Mouse (Mus musculus): ENCODE data around the gene Irf2bp2.
A peak's percentile ranks its signal among the peaks of the same experiment; 100 is the strongest.

Gene Irf2bp2

DNA sequence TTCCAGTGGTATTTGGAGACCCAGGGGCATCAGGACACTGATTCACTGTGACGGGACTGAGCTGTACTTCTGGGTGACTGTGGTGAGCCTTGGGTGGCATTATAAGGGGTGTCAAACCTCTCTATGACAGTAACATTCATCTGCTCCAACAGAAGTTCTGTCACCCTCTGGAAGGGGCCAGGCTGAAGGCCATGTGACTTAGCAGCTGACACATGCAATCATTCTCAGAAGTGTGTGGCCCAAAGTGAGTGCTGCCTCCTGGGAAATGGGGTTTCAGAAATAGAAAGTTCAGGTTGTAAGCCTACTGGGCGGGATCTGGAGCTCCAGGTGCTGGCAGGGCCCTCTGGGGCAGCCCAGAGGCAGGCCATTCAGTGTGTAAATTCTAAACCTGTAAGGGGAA lies 26.1 kb downstream of the Irf2bp2 start:
- DNase-seq (ENCODE audit: low spot score in 2 of 2): no peak

GRCm38 (mm10) chr8:126566446-126567062 lies 27.2 kb downstream of the Irf2bp2 start:
- no peak for DNase-seq (ENCODE audit: low spot score in 2 of 2)

- DNase-seq (ENCODE audit: low spot score in 2 of 2): no peak
Measured at GRCm38 (mm10) chr8:126565954-126566445, 27.8 kb downstream of the Irf2bp2 start.

DNA sequence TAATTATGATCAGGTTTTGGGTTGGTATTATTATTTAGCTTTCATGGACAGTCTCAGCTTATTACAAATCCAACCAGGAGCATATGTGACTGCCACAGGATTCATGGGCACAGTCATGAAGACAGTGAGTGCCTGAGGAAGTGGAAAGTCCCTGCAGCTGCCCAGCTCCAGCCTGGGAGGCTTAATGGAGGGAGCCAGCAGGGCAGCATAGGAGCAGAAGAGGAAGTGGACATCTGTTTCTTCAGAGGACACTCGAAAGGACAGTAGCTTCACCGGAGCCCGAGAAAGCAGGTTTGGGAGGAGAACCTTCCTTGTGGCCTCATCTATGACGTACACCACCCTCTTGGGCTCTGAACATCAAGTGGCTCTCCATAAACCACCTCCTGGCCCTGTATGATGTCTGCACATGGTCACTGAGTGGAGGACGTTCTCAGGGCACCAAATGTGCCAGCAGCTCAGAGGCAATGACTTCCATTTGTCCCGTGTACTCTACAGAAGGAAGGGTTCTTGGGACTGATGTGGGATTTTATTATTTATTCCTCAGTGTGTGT lies 28.5 kb downstream of the Irf2bp2 start:
- no peak for DNase-seq (ENCODE audit: low spot score in 2 of 2)

GRCm38 (mm10) chr8:126564551-126565154 lies 29.1 kb downstream of the Irf2bp2 start:
- no peak for DNase-seq (ENCODE audit: low spot score in 2 of 2)

DNA sequence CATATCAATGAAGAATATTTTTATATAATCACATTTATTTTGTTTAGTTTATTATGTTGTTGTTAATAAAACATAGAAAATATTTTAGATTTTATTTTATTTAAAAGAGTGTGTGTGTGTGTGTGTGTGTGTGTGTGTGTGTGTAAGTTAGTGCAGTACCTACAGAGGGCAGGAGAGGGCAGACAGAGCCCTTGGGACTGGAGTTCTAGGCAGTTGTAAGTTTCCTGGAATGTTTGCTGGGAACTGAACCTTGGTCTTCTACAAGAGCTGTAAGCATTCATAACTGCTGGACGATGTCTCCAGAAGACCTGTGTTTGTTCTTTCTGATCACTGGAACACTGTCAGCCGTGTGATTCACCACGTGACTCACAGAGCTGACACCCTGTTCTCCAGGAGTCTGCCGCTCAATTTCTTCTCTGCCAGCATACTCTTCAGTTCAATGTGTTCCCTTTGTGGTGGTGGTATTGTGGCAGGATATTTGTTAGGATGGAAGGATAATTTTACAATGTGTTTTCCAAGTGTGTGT lies 32.4 kb downstream of the Irf2bp2 start:
- DNase-seq (ENCODE audit: low spot score in 2 of 2): no peak

DNA sequence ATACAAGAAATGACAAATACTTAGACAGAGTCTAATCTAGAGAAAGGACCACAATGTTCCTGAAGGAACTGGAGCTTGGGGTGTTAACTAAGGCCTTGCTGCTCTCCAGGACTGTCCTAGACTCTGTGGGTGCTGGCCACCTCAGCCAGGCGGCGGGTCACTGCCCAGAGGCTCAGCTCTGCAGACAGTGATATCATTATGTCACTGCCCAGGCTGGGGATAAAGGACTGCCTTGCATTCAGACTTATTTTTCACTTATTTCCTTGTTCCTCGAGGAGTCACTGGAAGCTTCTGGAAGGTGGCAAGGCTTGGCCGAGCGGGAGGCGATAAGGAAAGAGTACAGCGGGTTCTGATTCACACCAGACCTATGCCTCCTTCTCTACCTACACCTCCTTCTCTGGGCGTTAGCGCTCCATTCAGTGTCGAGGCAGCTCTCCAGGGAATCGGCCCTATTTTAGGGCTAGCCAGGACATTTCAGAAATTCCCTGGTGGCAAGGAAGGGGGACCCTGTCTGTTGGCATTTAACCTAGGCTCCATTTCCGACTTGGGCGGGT lies 35.3 kb downstream of the Irf2bp2 start:
- DNase-seq (ENCODE audit: low spot score in 2 of 2): no peak

- DNase-seq (ENCODE audit: low spot score in 2 of 2): no peak
Measured at GRCm38 (mm10) chr8:126557403-126557802, 36.4 kb downstream of the Irf2bp2 start.

GRCm38 (mm10) chr8:126556691-126557090 lies 37.1 kb downstream of the Irf2bp2 start:
- DNase-seq (ENCODE audit: low spot score in 2 of 2): no peak

DNA sequence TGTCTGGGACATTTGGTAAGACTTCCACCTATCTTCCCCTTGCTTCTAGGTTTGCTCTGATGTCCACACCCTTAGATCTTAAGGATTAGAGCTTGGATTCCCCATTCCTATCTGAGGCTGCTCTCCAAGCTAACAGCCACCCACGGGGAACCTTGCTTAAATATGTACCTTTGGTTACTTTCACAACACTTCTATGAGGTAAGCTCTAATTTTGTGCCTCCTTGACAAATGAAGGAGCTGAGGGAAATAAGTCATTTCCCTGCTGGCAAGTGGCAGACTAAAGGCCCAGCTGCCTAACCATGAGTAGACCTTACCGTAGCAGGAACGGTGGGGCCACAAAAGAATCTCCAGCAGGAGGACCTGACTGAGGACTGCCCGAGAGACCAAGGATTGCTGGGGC lies 39.0 kb downstream of the Irf2bp2 start:
- no peak for DNase-seq (ENCODE audit: low spot score in 2 of 2)

GRCm38 (mm10) chr8:126551871-126552270 lies 41.9 kb downstream of the Irf2bp2 start:
- no peak for DNase-seq (ENCODE audit: low spot score in 2 of 2)

DNA sequence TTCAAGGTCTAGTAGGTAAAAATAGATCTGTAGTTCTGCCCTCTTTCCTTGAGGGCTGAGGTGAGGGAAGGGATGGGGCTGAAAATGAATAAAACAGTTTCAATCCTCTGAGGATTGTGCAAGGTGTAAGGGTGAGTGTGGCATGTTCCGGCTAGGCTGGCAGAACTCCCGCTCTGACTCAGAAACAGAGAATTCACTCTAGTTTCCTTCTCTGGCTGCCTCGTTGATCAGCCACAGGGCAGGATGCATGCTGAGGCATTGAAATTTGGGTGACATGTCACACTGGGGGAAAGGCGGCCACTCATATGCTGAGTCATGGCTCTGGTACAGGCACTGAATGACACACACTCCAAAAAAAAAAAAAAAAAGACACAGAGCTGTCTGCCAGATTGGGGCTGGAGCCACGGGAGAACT lies 42.8 kb downstream of the Irf2bp2 start:
- DNase-seq (ENCODE audit: low spot score in 2 of 2): peak in 1 of 2 experiments; percentile 80

DNA sequence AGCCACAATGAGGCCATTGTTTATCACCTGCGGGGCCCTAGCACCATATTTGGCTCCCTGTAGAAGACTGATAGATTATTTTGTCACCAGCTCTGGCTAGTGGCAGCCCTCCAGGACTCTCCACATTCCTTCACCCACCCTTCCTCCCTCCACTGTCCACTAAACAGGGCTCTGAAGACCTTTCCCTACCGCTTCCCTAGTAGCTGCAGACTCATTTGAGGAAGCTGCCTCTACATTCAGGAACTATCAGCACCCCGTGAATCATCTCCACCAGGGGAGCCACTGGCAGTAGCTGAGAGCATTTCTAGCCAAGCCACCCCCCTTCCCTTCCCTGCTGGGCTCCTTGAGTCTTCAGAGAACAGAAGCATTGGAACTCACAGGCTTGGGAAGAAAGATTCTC lies 45.9 kb downstream of the Irf2bp2 start:
- peak in 1 of 2 experiments; percentile 27 for DNase-seq (ENCODE audit: low spot score in 2 of 2)

DNA sequence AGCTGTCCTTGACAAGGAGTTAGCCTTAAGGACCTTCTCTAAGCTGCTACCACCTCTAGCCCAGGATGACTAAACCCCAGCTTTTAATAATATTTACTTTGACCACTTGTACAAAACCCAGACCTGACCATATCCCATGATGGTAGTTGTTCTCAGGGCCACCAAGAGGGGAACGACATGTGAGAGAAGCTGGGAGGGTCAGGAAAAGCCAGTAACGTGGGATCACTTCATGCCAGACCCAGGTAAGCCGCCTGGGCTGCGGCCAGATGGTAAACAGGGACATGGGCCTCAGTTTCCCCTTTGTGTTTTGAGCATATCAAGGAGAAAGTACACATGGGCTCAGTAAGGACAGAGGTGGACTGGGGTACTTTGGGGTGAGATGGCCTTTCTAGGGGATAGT lies 46.4 kb downstream of the Irf2bp2 start:
- DNase-seq (ENCODE audit: low spot score in 2 of 2): no peak

DNA sequence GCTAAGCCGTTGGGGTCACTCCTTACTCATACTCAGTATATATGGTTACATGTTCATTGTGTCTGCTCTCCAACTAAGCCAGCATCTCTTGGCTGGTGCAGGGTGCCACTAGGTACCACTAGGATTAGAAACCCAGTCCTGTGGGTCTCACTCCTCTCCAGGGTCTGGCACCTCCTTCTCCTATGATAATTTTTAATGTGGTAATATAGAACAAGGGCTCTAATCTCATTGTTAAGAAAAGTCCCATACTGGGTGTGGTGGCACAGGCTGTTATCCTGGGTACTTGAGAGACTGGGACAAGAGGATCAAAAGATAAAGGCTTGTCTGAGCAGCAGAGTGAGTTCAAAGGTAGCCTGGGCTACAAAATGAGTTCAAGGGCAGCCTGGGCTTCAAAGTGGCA lies 47.3 kb downstream of the Irf2bp2 start:
- DNase-seq (ENCODE audit: low spot score in 2 of 2): no peak

DNA sequence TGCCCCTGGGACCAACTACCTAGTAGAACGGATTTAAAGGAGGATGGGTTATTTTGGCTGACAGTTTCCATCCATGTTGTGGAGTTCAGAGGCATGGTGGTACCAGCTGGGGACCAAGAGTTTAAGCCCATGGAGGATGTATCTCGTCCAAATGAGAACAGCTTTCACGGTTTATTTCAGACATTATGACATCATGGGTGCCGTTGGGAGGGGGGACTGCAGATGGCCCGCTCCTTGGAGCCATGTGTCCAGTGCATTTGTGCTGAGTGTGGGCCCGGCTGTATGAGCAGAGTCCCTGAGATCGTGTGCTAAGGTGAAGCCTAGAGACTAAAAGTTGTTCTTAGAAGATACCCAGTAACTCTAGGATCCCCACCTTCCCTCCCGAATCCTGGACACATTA lies 50.4 kb downstream of the Irf2bp2 start:
- no peak for DNase-seq (ENCODE audit: low spot score in 2 of 2)

DNA sequence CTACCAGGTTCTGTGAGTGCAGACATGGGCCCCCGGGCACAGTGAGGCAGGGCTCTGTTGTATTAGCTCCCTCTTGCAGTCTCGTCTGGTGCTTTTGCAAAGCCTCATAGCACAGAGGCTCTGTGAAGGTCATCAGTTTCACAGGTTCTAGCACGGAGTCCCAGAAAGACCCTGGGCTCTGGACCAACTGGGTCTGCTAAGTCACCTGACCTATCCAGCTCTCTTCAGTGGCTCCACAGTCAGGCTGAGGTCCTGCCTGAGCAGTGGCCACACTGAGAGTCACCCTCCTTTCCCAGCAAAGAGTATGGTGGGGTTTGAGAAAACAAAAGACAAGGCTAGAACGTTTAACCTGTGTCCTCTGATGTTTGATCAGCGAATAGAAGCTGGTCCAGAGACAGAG lies 51.0 kb downstream of the Irf2bp2 start:
- DNase-seq (ENCODE audit: low spot score in 2 of 2): no peak

GRCm38 (mm10) chr8:126542090-126542689 lies 51.6 kb downstream of the Irf2bp2 start:
- no peak for DNase-seq (ENCODE audit: low spot score in 2 of 2)

DNA sequence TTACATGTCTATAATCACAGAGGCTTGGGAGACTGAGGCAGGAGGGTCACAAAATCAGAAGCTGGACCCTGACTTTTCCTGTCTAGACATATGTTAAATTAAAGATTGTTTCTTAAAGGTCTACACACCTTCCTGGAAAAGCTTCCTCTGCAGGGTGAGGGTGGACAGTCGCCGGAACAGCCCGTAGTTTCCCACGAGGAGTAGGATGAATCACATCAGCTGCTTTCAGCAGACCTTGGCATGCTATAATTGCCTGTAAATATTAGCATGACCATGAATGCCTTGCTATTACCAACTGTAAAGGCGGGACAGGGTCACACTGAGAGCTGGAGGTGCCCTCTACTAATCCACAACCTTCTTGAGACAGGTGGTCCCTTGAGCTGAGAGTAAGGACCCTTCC lies 53.5 kb downstream of the Irf2bp2 start:
- no peak for DNase-seq (ENCODE audit: low spot score in 2 of 2)

DNA sequence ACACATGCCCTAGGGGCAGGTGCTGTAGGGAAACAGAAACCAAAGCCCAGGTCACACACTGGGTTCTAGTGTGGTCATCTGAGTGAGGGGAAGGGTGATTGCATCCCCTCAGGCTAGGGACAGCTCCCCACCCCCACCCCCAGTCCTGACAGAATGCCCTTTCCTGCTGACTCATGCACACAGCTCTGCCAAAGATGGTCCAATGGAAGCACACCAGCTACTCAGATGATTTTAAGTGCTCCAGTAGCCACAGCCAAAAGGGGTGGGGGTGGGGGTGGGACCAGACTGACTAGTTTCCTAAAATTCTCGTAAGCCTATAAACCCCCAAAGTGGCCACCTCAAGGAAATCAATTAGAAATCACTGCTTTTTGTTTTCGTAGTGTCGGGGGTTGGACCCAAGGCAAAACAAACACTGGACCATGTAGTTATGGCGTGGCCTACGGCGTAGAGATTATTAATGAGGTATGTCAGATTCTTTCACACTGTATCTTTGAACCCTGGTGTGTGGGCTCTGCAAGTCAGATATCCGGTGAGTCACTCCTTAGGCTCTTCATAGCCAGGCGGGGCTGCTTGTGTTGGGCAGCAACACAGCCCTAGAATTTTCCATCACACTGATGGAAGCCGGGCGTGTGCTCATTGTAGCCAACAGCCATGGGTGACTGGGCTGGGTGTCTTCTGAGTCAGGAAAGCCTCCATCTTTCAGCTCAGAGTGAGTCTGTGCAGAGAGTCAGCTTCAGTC lies 54.3 kb downstream of the Irf2bp2 start:
- peak in 1 of 2 experiments; percentile 80 for DNase-seq (ENCODE audit: low spot score in 2 of 2)

GRCm38 (mm10) chr8:126538648-126539354 lies 55.0 kb downstream of the Irf2bp2 start:
- no peak for DNase-seq (ENCODE audit: low spot score in 2 of 2)
